Mouse (Mus musculus): ENCODE results near the gene Dnm1l.

DNA sequence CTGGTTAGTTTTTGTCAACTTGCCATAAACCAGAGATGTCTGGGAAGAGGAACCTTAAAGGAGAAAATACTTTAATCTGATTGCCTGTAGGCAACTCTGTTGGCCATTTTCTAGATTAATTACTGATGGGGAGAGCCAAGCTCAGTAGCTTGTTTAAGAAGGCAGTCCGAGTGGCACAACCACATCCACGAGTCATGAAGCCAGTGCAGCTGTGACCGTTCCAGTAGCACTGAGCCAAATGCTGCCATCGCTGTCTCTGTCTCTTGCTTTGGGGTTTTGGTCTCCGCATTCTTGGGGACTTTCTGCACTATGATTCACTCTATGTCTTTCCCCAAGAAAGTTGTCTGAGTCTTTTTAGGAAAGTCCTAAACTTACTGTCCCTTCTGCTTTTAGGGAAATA, 12.3 kb downstream of the Dnm1l start:
- TF ChIP-seq CTCF (IDR thresholded peaks at IDR 0.05) = no peak
- no peak for TF ChIP-seq EP300 (IDR thresholded peaks at IDR 0.05)
